Mouse (Mus musculus) E14TG2a.4 (cell line): Measurements from ENCODE around the gene Lgi2.

Source experiments
- H3K27me3 ChIP-seq: 2 replicates; pipeline ENCODE4 v1.6.1; 2014; ENCODE audit warnings: low read length, control low read depth; ENCODE audit not compliant: insufficient read depth
- H3K36me3 ChIP-seq: 2 replicates; pipeline ENCODE4 v1.6.1; 2014; ENCODE audit warnings: low read length, control low read depth; ENCODE audit not compliant: insufficient read depth
- H3K4me1 ChIP-seq: replicated peaks from 2 replicates; pipeline ENCODE4 v1.6.1; 2014; ENCODE audit warnings: low read depth, low read length, control low read depth
- H3K4me3 ChIP-seq: replicated peaks from 2 replicates; pipeline ENCODE4 v1.5.1; 2014; ENCODE audit warnings: mild to moderate bottlenecking, low read length
- H3K9me3 ChIP-seq: 2 replicates; pipeline ENCODE4 v1.6.1; 2014; ENCODE audit warnings: low read length, control low read depth
- CTCF ChIP-seq: conservative IDR thresholded peaks from 2 replicates; pipeline ENCODE4 v1.5.1; 2014; ENCODE audit warnings: low read length
- NANOG ChIP-seq: IDR thresholded peaks from 2 replicates; pipeline ENCODE4 v1.6.1; 2014; ENCODE audit warnings: borderline replicate concordance, low read length, mixed read lengths
- POU5F1 ChIP-seq: IDR thresholded peaks from 2 replicates; pipeline ENCODE4 v1.6.1; 2014; ENCODE audit warnings: low read length, borderline replicate concordance

The Lgi2 gene

DNA sequence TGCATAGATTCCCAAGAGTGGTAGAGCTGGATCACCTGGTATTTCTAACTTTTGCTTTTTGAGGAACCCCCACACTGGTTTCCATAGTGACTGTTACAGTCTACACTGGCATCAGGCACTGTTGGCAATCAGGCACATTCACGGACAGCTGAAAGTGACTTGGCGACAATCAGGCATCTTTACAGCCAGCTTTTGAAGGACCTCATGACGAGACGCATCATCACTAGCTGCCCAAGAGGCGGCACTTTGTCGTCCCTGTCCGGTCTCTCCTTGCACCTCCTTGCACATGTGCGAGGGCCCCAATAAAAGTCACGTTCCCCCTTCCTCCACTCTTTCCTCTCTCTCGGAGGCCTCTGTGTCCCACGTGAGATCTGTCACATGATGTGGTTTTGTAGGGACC is 62.1 kb downstream of the Lgi2 start:
- TF ChIP-seq POU5F1 (no peak), NANOG (no peak), CTCF (no peak)
- Histone ChIP-seq H3K27me3 (peaks cover 8% of the 10 kb centered on the region; the same call in 1 of the 2 replicates), H3K4me1 (peaks cover 6% of the 10 kb centered on the region; the same call in 1 of the 2 replicates), H3K4me3 (no peak overlapping the region), H3K9me3 (no peaks in the 10 kb centered on the region), H3K36me3 (no peaks in the 10 kb centered on the region)

DNA sequence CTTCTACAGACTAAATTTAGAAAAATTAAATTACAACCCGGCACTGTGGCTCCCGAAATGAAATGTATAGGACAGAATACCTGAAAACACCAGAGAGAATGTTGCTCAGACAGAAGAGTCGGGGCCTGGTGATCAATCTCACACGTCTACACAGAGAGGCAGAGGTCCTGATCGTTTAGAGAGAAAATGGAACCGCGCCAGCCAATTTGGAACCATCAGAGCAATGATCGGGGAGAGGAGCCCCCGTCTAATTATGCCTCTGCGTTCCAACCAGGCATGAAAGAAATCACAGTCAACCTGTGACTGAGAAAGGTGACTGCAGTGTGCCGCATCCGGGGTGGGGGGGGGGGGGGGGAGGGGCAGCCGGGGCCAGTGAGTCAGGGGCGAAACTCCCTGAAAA is 70.6 kb downstream of the Lgi2 start:
- H3K9me3 ChIP-seq: no peaks in the 10 kb centered on the region
- no peaks in the 10 kb centered on the region for H3K36me3 ChIP-seq
- peaks cover 4% of the 10 kb centered on the region; the same call in 1 of the 2 replicates for H3K27me3 ChIP-seq
- no peak overlapping the region for H3K4me3 ChIP-seq
- TF ChIP-seq NANOG (no peak), CTCF (no peak), POU5F1 (no peak)
- no peaks in the 10 kb centered on the region for H3K4me1 ChIP-seq

DNA sequence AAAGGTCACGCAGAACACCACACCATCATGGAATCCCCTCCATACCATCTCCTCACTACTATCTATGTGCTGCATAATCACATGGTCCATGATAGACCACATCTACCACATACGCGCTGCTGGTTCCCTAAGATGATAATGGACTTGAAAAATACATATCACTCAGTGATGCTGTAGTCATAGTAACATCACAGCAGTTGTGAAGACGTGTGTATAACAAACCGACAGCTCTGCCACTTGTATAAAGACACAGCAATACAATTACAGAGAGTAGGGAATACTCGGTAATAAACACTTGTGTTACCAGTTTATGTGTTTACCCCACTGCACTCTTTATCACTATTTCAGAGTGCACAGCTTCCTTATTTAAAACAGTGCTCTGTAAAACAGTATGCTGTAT is 74.8 kb downstream of the Lgi2 start:
- no peak for TF ChIP-seq NANOG
- TF ChIP-seq CTCF: no peak
- no peak for TF ChIP-seq POU5F1
- no peaks in the 10 kb centered on the region for H3K4me1 ChIP-seq
- H3K9me3 ChIP-seq: no peaks in the 10 kb centered on the region

DNA sequence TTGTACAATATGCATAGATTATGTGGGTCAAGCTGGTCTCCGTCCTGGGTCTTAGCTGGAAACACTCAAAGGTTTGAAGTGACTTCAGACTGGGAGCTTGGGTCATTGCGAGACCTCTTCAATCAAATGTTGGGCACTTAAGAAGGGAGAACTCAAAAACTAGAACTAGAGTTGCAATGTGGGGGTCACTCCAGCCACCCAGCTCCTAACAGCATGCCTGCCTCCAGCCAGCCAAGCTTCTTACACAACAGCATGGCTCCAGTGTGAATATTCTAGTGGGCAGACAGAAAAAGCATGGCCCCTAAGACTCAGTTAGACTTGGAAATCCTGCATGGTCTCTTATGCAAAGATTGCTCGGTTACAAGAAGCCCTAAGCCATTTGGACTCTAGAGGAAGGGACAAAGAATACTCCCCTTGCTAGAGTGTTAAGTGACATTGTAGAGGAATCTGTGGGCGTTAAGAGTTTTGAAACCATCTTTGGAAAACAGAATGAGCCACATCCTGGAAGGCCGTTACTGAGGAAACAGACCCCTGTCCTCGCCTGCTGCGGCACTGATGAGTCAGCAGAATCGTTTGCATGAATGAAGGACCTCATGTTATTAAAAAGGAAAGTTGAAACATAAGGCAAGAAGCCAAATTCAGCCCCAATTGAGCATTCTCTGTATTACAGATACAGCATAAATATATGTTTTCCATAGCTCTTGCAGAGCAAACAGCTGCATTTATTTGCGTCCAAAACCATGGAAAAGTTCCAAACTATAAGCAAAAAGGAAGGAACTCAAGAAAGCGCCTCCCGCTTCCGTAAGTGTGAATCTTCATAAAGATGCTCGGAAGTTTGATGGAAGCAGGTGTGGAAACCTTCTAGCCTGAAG is 78.5 kb downstream of the Lgi2 start:
- TF ChIP-seq CTCF: no peak
- no peak for TF ChIP-seq NANOG
- TF ChIP-seq POU5F1: no peak
- no peak overlapping the region for H3K4me3 ChIP-seq
- H3K4me1 ChIP-seq: no peaks in the 10 kb centered on the region
- H3K27me3 ChIP-seq: peaks cover 11% of the 10 kb centered on the region; the same call in 1 of the 2 replicates
- no peaks in the 10 kb centered on the region for H3K36me3 ChIP-seq
- H3K9me3 ChIP-seq: no peaks in the 10 kb centered on the region

More for the DNA sequence above, 74.8 kb downstream of the Lgi2 start:
- H3K4me3 ChIP-seq: no peak overlapping the region
- peaks cover 8% of the 10 kb centered on the region; the same call in 1 of the 2 replicates for H3K27me3 ChIP-seq
- no peaks in the 10 kb centered on the region for H3K36me3 ChIP-seq
